Comparison of ENCODE assay signal across 17 mouse cellular contexts in genomic region chr11:100561748-100562147, GRCm38 (mm10).
"Had no signal": no experiment of that assay in that cellular context is flagged by ENCODE, and none has a peak within 500 bp of the region (broad histone marks: within the 10 kb centered on the region; RNA-seq: fewer than 3 reads in every experiment).

No protein-coding gene starts in this region.

- H3K36me3 ChIP-seq: kidney, embryonic 15.5 days; liver, embryonic 13.5 days; midbrain, embryonic 13.5 days had no signal

- ATAC-seq: midbrain, embryonic 13.5 days; midbrain, embryonic 16.5 days had no signal

- H3K27me3 ChIP-seq: kidney, embryonic 15.5 days; liver, embryonic 13.5 days; midbrain, embryonic 13.5 days had no signal

- H3K4me3 ChIP-seq: kidney, embryonic 15.5 days; left cerebral cortex, adult 2 months; liver, embryonic 13.5 days; midbrain, embryonic 13.5 days had no signal

- H3K9me3 ChIP-seq: kidney, embryonic 15.5 days; liver, embryonic 13.5 days; midbrain, embryonic 13.5 days had no signal

- DNase-seq: kidney, adult 8-10 months; kidney, postnatal 10 days; kidney, postnatal 36 days; layer of hippocampus, postnatal 36 days; liver, embryonic 13.5 days; lung, adult 2 months; lung, postnatal 14 days; lung, postnatal 4 days; right cerebral cortex, adult 18-20 months; right cerebral cortex, postnatal 25 days; spleen, adult 18-20 months; thymus, adult 18-20 months; thymus, postnatal 36 days had no signal

- H3K4me1 ChIP-seq: kidney, embryonic 15.5 days; liver, embryonic 13.5 days; midbrain, embryonic 13.5 days had no signal
